Mouse (Mus musculus): ENCODE data around the gene Wnt11.

Wnt11 gene

GRCm38 (mm10) chr7:98894768-98895167 lies 59.9 kb downstream of the Wnt11 start:
- in situ Hi-C loops (cut with MboI; ENCODE audit: unreplicated experiment in 2 of 2): no loop called here

GRCm38 (mm10) chr7:98895501-98896095 lies 60.7 kb downstream of the Wnt11 start:
- in situ Hi-C loops (cut with MboI; ENCODE audit: unreplicated experiment in 2 of 2): no loop called here

- in situ Hi-C loops (cut with MboI; ENCODE audit: unreplicated experiment in 2 of 2): no loop called here
Observed at GRCm38 (mm10) chr7:98897323-98897722, 62.4 kb downstream of the Wnt11 start.

GRCm38 (mm10) chr7:98899815-98900214 lies 64.9 kb downstream of the Wnt11 start:
- in situ Hi-C loops (cut with MboI; ENCODE audit: unreplicated experiment in 2 of 2): no loop called here

- in situ Hi-C loops (cut with MboI; ENCODE audit: unreplicated experiment in 2 of 2): no loop called here
Observed at GRCm38 (mm10) chr7:98901120-98901519, 66.2 kb downstream of the Wnt11 start.

GRCm38 (mm10) chr7:98903884-98904283 lies 69.0 kb downstream of the Wnt11 start:
- in situ Hi-C loops (cut with MboI; ENCODE audit: unreplicated experiment in 2 of 2): no loop called here
